Mouse (Mus musculus) mature B cell (primary cell): ENCODE data around the gene Map3k7.
"Not testable (repeated sequence)": the region's sequence is repeated elsewhere in the genome, so short reads cannot be mapped to it uniquely, and the experiment has no call there.

Experiments
- in situ Hi-C: fragments of 300-500 bp; cut with MboI; formaldehyde crosslinking; loops from 2 replicates; pipeline ENCODE4 v1.14.3; 2019

Gene Map3k7

GRCm38 (mm10) chr4:31993386-31993785, 29.5 kb downstream of the Map3k7 start:
- in situ Hi-C loops = no loop called here

GRCm38 (mm10) chr4:31993865-31994264, 30.0 kb downstream of the Map3k7 start:
- in situ Hi-C loops = no loop called here

GRCm38 (mm10) chr4:32001498-32001897, 37.6 kb downstream of the Map3k7 start:
- in situ Hi-C loops = no loop called here

- in situ Hi-C loops = no loop called here
Measured at GRCm38 (mm10) chr4:32004773-32005591, 41.1 kb downstream of the Map3k7 start.

- in situ Hi-C loops = no loop called here
Measured at GRCm38 (mm10) chr4:32007174-32007573, 43.3 kb downstream of the Map3k7 start.

- in situ Hi-C loops = no loop called here
Measured at GRCm38 (mm10) chr4:32008095-32008494, 44.2 kb downstream of the Map3k7 start.

GRCm38 (mm10) chr4:32010808-32011207, 46.9 kb downstream of the Map3k7 start:
- in situ Hi-C loops = no loop called here

GRCm38 (mm10) chr4:32011218-32011973, 47.5 kb downstream of the Map3k7 start:
- in situ Hi-C loops = no loop called here

GRCm38 (mm10) chr4:32021131-32021530, 57.2 kb downstream of the Map3k7 start:
- in situ Hi-C loops = no loop called here

- in situ Hi-C loops = no loop called here
Measured at GRCm38 (mm10) chr4:32022321-32022720, 58.4 kb downstream of the Map3k7 start.

- in situ Hi-C loops = not testable (repeated sequence)
Measured at GRCm38 (mm10) chr4:32024170-32024569, 60.3 kb downstream of the Map3k7 start.

- in situ Hi-C loops = no loop called here
Measured at GRCm38 (mm10) chr4:32025105-32025504, 61.2 kb downstream of the Map3k7 start.

GRCm38 (mm10) chr4:32027094-32027493, 63.2 kb downstream of the Map3k7 start:
- in situ Hi-C loops = no loop called here

- in situ Hi-C loops = no loop called here
Measured at GRCm38 (mm10) chr4:32037267-32037666, 73.4 kb downstream of the Map3k7 start.

- in situ Hi-C loops = no loop called here
Measured at GRCm38 (mm10) chr4:32041741-32042452, 78.0 kb downstream of the Map3k7 start.

GRCm38 (mm10) chr4:32045234-32045633, 81.3 kb downstream of the Map3k7 start:
- in situ Hi-C loops = no loop called here

- in situ Hi-C loops = loop anchor here (10.0 kb wide), 1 partner anchor 515 kb away; no protein-coding TSS in a partner anchor
Measured at GRCm38 (mm10) chr4:32049824-32050223, 85.9 kb downstream of the Map3k7 start.

GRCm38 (mm10) chr4:32053171-32053570, 89.3 kb downstream of the Map3k7 start:
- in situ Hi-C loops = loop anchor here (10.0 kb wide), 1 partner anchor 512 kb away; no protein-coding TSS in a partner anchor

GRCm38 (mm10) chr4:32055151-32056052, 91.5 kb downstream of the Map3k7 start:
- in situ Hi-C loops = loop anchor here (5.0 to 10.0 kb wide), 2 partner anchors 197 to 509 kb away; no protein-coding TSS in a partner anchor

- in situ Hi-C loops = loop anchor here (5.0 to 10.0 kb wide), 2 partner anchors 196 to 508 kb away; no protein-coding TSS in a partner anchor
Measured at GRCm38 (mm10) chr4:32056441-32056840, 92.5 kb downstream of the Map3k7 start.

- in situ Hi-C loops = loop anchor here (5.0 to 10.0 kb wide), 2 partner anchors 195 to 508 kb away; no protein-coding TSS in a partner anchor
Measured at GRCm38 (mm10) chr4:32057102-32057501, 93.2 kb downstream of the Map3k7 start.
